Mouse (Mus musculus) MEL (cell line): Measurements from ENCODE around the gene Trappc10. TPM values are rescaled to one million over a fixed set of nuclear protein-coding genes. Genes with fewer than 3 reads are reported as not detected.

ENCODE experiments used
- DNase-seq: peaks from one replicate; pipeline ENCODE4 v3.0.0; 2011; ENCODE audit warnings: low read depth, low spot score
- H3K27ac ChIP-seq: 2 replicates; pipeline ENCODE4 v1.5.1; 2012; ENCODE audit warnings: low read depth, mild to moderate bottlenecking, control low read depth, low read length, moderate library complexity; ENCODE audit not compliant: control insufficient read depth
- H3K27me3 ChIP-seq, 2 experiments: fragments of 150-350 bp in 1 of 2; sonication (generic) in 1 of 2; 2 replicates each; pipeline ENCODE4 v1.6.1; 2012; ENCODE audit warnings: low read length in 2 of 2, mild to moderate bottlenecking in 2 of 2, improper control_type of control experiment in 1 of 2, moderate library complexity in 1 of 2; ENCODE audit not compliant: insufficient read depth in 2 of 2, control insufficient read depth in 1 of 2
- H3K36me3 ChIP-seq, 2 experiments: 2 replicates each; pipeline ENCODE4 v1.6.1; 2012 to 2014; ENCODE audit warnings: low read length in 2 of 2, improper control_type of control experiment in 1 of 2, inconsistent platforms in 1 of 2, mild to moderate bottlenecking in 1 of 2; ENCODE audit not compliant: insufficient read depth in 2 of 2, control insufficient read depth in 1 of 2
- H3K4me1 ChIP-seq, 2 experiments: fragments of 150-350 bp in 1 of 2; sonication (generic) in 1 of 2; 2 replicates each; pipeline ENCODE4 v1.6.1; 2012; ENCODE audit warnings: low read length in 2 of 2, improper control_type of control experiment in 1 of 2, mild to moderate bottlenecking in 1 of 2; ENCODE audit not compliant: insufficient read depth in 2 of 2, control insufficient read depth in 1 of 2
- H3K4me3 ChIP-seq, 2 experiments: fragments of 150-350 bp in 1 of 2; sonication (generic) in 1 of 2; 2 replicates each; pipeline ENCODE4 v1.5.1; 2012; ENCODE audit warnings: low read depth in 2 of 2, low read length in 2 of 2, mild to moderate bottlenecking in 2 of 2, moderate library complexity in 2 of 2, control low read depth in 1 of 2, improper control_type of control experiment in 1 of 2; ENCODE audit not compliant: control insufficient read depth in 1 of 2, insufficient read depth in 1 of 2
- H3K79me2 ChIP-seq: 2 replicates; pipeline ENCODE4 v1.6.1; 2012; ENCODE audit warnings: mild to moderate bottlenecking, low read length, moderate library complexity; ENCODE audit not compliant: control insufficient read depth, poor library complexity, insufficient read depth
- H3K9ac ChIP-seq: 2 replicates; pipeline ENCODE4 v1.6.1; 2012; ENCODE audit warnings: low read depth, mild to moderate bottlenecking, control low read depth, low read length, moderate library complexity; ENCODE audit not compliant: control insufficient read depth, poor library complexity, severe bottlenecking
- H3K9me3 ChIP-seq: fragments of 150-350 bp; sonication (generic); replicated peaks from 2 replicates; pipeline ENCODE4 v1.6.1; 2012; ENCODE audit warnings: mild to moderate bottlenecking, low read length, improper control_type of control experiment, moderate library complexity; ENCODE audit not compliant: insufficient read depth
- CHD1 ChIP-seq: IDR thresholded peaks from 2 replicates; pipeline ENCODE4 v1.6.1; 2012; ENCODE audit warnings: low read depth, mild to moderate bottlenecking, inconsistent platforms, low read length, improper control_type of control experiment
- CTCF ChIP-seq, 3 experiments: IDR thresholded peaks in 2 of 3; conservative IDR thresholded peaks in 1 of 3; 2 replicates each; pipeline ENCODE4 v1.5.1; 2011 to 2012; ENCODE audit warnings: low read length in 3 of 3, low read depth in 2 of 3, mild to moderate bottlenecking in 2 of 3, improper control_type of control experiment in 1 of 3, inconsistent platforms in 1 of 3, mixed read lengths in 1 of 3, moderate library complexity in 1 of 3; ENCODE audit not compliant: control insufficient read depth in 1 of 3, insufficient read depth in 1 of 3, poor library complexity in 1 of 3, severe bottlenecking in 1 of 3
- ELF1 ChIP-seq: IDR thresholded peaks from 2 replicates; pipeline ENCODE4 v1.6.1; 2014; ENCODE audit warnings: low read depth, mild to moderate bottlenecking, inconsistent platforms, low read length, improper control_type of control experiment, moderate library complexity
- ETS1 ChIP-seq: IDR thresholded peaks from 2 replicates; pipeline ENCODE4 v1.6.1; 2012; ENCODE audit warnings: low read depth, mild to moderate bottlenecking, inconsistent platforms, low read length, improper control_type of control experiment, moderate library complexity
- GABPA ChIP-seq: IDR thresholded peaks from 2 replicates; pipeline ENCODE4 v1.6.1; 2012; ENCODE audit warnings: low read depth, mild to moderate bottlenecking, inconsistent platforms, low read length, improper control_type of control experiment, moderate library complexity
- GATA1 ChIP-seq: IDR thresholded peaks from 2 replicates; pipeline ENCODE4 v1.6.1; 2011; ENCODE audit warnings: low read depth, low read length, improper control_type of control experiment
- HCFC1 ChIP-seq: IDR thresholded peaks from 2 replicates; pipeline ENCODE4 v1.6.1; 2012; ENCODE audit warnings: low read depth, mild to moderate bottlenecking, inconsistent platforms, low read length, improper control_type of control experiment, moderate library complexity
- MAFK ChIP-seq: IDR thresholded peaks from 2 replicates; pipeline ENCODE4 v1.6.1; 2011; ENCODE audit warnings: low read depth, mild to moderate bottlenecking, low read length, improper control_type of control experiment, borderline replicate concordance
- MAX ChIP-seq: IDR thresholded peaks from 2 replicates; pipeline ENCODE4 v1.6.1; 2011; ENCODE audit warnings: low read length, improper control_type of control experiment
- MXI1 ChIP-seq: IDR thresholded peaks from 2 replicates; pipeline ENCODE4 v1.6.1; 2011; ENCODE audit warnings: mild to moderate bottlenecking, low read depth, low read length, improper control_type of control experiment
- NELFE ChIP-seq: IDR thresholded peaks from 2 replicates; pipeline ENCODE4 v1.6.1; 2011; ENCODE audit warnings: low read depth, low read length, improper control_type of control experiment
- NRF1 ChIP-seq: IDR thresholded peaks from 2 replicates; pipeline ENCODE4 v1.6.1; 2014; ENCODE audit warnings: low read depth, mild to moderate bottlenecking, inconsistent platforms, low read length, improper control_type of control experiment, moderate library complexity; ENCODE audit not compliant: poor library complexity, insufficient read depth, severe bottlenecking
- POLR2A ChIP-seq, 2 experiments: IDR thresholded peaks; 2 replicates each; pipeline ENCODE4 v1.6.1; 2011 to 2012; ENCODE audit warnings: low read length in 2 of 2, mild to moderate bottlenecking in 2 of 2, control low read depth in 1 of 2, improper control_type of control experiment in 1 of 2, low read depth in 1 of 2, moderate library complexity in 1 of 2; ENCODE audit not compliant: control insufficient read depth in 1 of 2, insufficient read depth in 1 of 2, poor library complexity in 1 of 2
- RAD21 ChIP-seq: IDR thresholded peaks from 2 replicates; pipeline ENCODE4 v1.6.1; 2011; ENCODE audit warnings: mild to moderate bottlenecking, low read depth, low read length, improper control_type of control experiment
- RCOR1 ChIP-seq: IDR thresholded peaks from 2 replicates; pipeline ENCODE4 v1.6.1; 2012; ENCODE audit warnings: low read depth, mild to moderate bottlenecking, inconsistent platforms, low read length, improper control_type of control experiment
- SIN3A ChIP-seq: IDR thresholded peaks from 2 replicates; pipeline ENCODE4 v1.6.1; 2012; ENCODE audit warnings: low read length, improper control_type of control experiment, inconsistent platforms
- SMC3 ChIP-seq: IDR thresholded peaks from 2 replicates; pipeline ENCODE4 v1.6.1; 2011; ENCODE audit warnings: low read depth, low read length, improper control_type of control experiment
- USF2 ChIP-seq, 2 experiments: IDR thresholded peaks; 2 replicates each; pipeline ENCODE4 v1.6.1; 2011 to 2012; ENCODE audit warnings: improper control_type of control experiment in 2 of 2, low read length in 2 of 2, borderline replicate concordance in 1 of 2, inconsistent platforms in 1 of 2, low read depth in 1 of 2, mild to moderate bottlenecking in 1 of 2; ENCODE audit not compliant: insufficient read depth in 1 of 2
- ZC3H11A ChIP-seq: IDR thresholded peaks from 2 replicates; pipeline ENCODE4 v1.6.1; 2012; ENCODE audit warnings: low read depth, mild to moderate bottlenecking, inconsistent platforms, low read length, improper control_type of control experiment
- ZNF384 ChIP-seq: IDR thresholded peaks from 2 replicates; pipeline ENCODE4 v1.6.1; 2012; ENCODE audit warnings: low read depth, mild to moderate bottlenecking, inconsistent platforms, low read length, improper control_type of control experiment
- polyA plus RNA-seq, 2 experiments: library from polyadenylated mRNA; stranded (reverse) in 1 of 2; unstranded in 1 of 2; fragments of >175 nt in 1 of 2; fragments of >200 nt in 1 of 2; gene quantifications; 2 replicates each; pipeline versions ENCODE4 v1.2.1 to v1.2.4; 2012; ENCODE audit warnings: low replicate concordance in 2 of 2, low read depth in 1 of 2; ENCODE audit not compliant: insufficient read length in 2 of 2, insufficient read depth in 1 of 2, missing spikeins in 1 of 2
- total RNA-seq: library from RNA; depleted of rRNA; stranded (reverse); fragments of 300-350 nt; gene quantifications from 2 replicates; pipeline ENCODE4 v1.2.3, GENCODE M21; 2012

Trappc10 gene
- total and polyA plus RNA-seq, 3 experiments, result 26.1 to 35.5 TPM; not detected in 1

DNA sequence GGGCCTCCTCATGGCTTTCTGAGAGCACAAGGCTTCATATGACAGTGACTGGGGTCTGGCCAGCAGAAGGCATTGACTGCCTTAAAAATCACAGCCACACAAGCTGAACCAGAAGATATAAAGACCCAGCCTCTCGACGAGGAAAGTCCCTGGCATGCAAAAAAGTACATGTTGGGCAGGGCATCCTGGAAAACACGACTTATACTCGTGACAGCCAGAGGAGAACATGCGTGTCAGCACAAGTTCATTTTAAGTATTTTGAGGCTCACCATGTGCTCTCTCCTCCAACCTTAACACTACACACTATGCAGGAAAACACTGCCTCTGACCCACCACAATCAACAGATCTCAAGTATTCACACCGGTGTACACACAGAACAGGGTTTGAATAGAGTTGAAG lies 20.3 kb downstream of the Trappc10 start:
- no peak for TF ChIP-seq NRF1
- TF ChIP-seq MXI1, result no peak
- peaks cover 0 to 3% of the 10 kb centered on the region in 2 experiments; a peak in 2 of 4 replicates for H3K36me3 ChIP-seq
- H3K9me3 ChIP-seq, result no peaks in the 10 kb centered on the region
- 0 out of 2 replicates have a peak, but pooled peaks cover 2% of the 10 kb centered on the region for H3K79me2 ChIP-seq
- H3K4me3 ChIP-seq, result no peak overlapping the region
- no peaks in the 10 kb centered on the region for H3K4me1 ChIP-seq
- H3K27me3 ChIP-seq, result no peaks in the 10 kb centered on the region
- no peak overlapping the region for H3K27ac ChIP-seq
- no peak overlapping the region for H3K9ac ChIP-seq
- DNase-seq, result no peak

DNA sequence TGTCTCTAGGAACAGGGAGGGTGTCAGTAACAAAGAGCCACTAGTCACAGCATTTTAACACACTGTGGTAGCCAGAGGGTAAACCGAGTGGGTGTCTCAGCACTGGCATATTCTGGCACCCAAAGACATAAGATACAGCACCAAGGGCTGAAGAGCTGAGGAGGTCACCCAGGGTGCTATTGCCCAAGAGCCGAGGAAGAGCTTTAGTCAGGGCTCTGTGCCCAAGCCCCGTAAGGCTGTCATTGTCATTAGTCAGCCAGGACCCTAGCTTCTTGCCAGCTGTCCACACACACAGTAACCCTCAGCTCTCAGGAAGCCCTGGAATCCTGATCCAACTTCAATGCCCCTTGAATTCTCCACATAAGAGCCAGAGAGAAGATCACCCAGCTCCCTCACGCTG lies 21.5 kb downstream of the Trappc10 start:
- H3K9ac ChIP-seq, result no peak overlapping the region
- DNase-seq, result no peak
- H3K27ac ChIP-seq, result no peak overlapping the region
- peaks cover 0 to 1% of the 10 kb centered on the region in 2 experiments; a peak in 3 of 4 replicates for H3K36me3 ChIP-seq
- no peaks in the 10 kb centered on the region for H3K27me3 ChIP-seq
- H3K79me2 ChIP-seq, result 0 out of 2 replicates have a peak, but pooled peaks cover 2% of the 10 kb centered on the region
- no peaks in the 10 kb centered on the region for H3K9me3 ChIP-seq
- TF ChIP-seq MAFK (no peak), CHD1 (no peak), GABPA (no peak), ETS1 (no peak), NELFE (no peak), ELF1 (no peak), RCOR1 (no peak), POLR2A (IDR thresholded peaks at IDR 0.05; ENCODE audit: control insufficient read depth in 1 of 2, insufficient read depth in 1 of 2, low read depth in 1 of 2, low read length in 2 of 2, poor library complexity in 1 of 2) (no peak), ZNF384 (no peak), RAD21 (no peak), SIN3A (no peak), NRF1 (no peak), USF2 (IDR thresholded peaks at IDR 0.05; ENCODE audit: borderline replicate concordance in 1 of 2, insufficient read depth in 1 of 2, low read depth in 1 of 2, low read length in 2 of 2) (no peak), GATA1 (no peak), HCFC1 (no peak), MAX (no peak), ZC3H11A (no peak), CTCF (IDR thresholded peaks at IDR 0.05 in 2 of 3, conservative IDR thresholded peaks at IDR 0.05 in 1 of 3; ENCODE audit: control insufficient read depth in 1 of 3, insufficient read depth in 1 of 3, low read depth in 2 of 3, low read length in 3 of 3, poor library complexity in 1 of 3, severe bottlenecking in 1 of 3) (no peak), SMC3 (no peak)
- H3K4me3 ChIP-seq, result no peak overlapping the region
- H3K4me1 ChIP-seq, result no peaks in the 10 kb centered on the region
